8 mouse cellular contexts compared by ENCODE assay signal in the genomic region with DNA sequence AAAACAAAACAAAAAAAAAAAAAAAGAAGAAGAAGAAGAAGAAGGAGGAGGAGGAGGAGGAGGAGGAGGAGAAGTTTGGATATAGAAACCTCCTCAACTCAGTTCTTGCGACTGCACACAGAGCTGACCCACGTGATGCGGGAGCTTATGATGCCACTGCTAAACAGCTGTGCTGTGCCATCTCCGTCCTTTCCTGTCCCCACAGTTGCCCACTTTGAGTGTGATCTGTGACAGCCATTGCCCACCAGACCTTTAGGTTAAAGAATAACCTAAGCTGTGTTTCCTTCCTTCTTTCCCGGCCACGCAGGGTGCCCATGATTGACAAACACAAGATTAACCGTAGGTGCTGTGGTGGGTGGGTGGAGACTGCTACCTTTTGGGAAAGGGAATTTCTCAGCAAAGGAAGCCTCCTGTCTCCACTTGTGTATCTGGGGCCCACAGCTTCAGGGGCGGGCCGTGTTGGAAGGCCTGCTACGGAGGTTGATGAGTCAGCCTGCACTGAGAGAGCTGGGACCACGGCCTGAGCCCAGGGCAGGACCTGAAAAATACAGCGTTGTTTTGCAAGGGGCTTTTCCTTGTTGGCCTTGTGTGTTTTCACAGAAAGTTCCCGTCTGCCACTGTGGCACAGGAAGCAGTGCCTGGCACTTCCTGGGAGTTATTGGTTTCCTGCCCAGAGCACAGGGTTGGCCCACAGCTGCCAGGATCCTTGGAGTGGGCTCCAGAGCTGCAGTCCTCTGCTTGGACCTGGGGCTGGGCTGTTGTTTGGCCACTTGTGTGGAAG. TPM values are rescaled to one million over a fixed set of nuclear protein-coding genes. Genes with fewer than 3 reads are reported as not detected.
A peak's percentile ranks its signal among the peaks of the same experiment; 100 is the strongest.
DNase-seq lines count a peak whose midpoint lies in the region; ATAC-seq lines count a peak whose summit lies in the region.
"Had no signal": no experiment of that assay in that cellular context is flagged by ENCODE, and none has a peak within 500 bp of the region (broad histone marks: within the 10 kb centered on the region; RNA-seq: fewer than 3 reads in every experiment).

No protein-coding gene starts in this region.

- no peak overlapping the region for H3K9ac ChIP-seq in liver, embryonic 15.5 days
- H3K9ac ChIP-seq in hindbrain, embryonic 11.5 days (ENCODE audit: low read depth, low read length): no peak overlapping the region

- H3K4me3 ChIP-seq in liver, embryonic 15.5 days (replicated peaks): no peak overlapping the region
- H3K4me3 ChIP-seq in hindbrain, embryonic 11.5 days (ENCODE audit: low read depth, low read length): no peak overlapping the region
- H3K4me3 ChIP-seq: layer of hippocampus, adult 2 months had no signal

- 0 out of 2 replicates have a peak, but pooled peaks cover 2% of the 10 kb centered on the region for H3K36me3 ChIP-seq in liver, embryonic 15.5 days (replicated peaks)
- H3K36me3 ChIP-seq in hindbrain, embryonic 11.5 days (ENCODE audit: control insufficient read depth, insufficient read depth, low read length): no peaks in the 10 kb centered on the region

- no peak overlapping the region; the same call in 1 of the 2 replicates for H3K4me2 ChIP-seq in liver, embryonic 15.5 days
- no peak overlapping the region for H3K4me2 ChIP-seq in hindbrain, embryonic 11.5 days (replicated peaks; ENCODE audit: low read depth, low read length)

- peak overlapping the region; percentile 61 for H3K27ac ChIP-seq in liver, embryonic 15.5 days (replicated peaks)
- H3K27ac ChIP-seq in hindbrain, embryonic 11.5 days (ENCODE audit: low read depth, low read length): no peak overlapping the region
- H3K27ac ChIP-seq: layer of hippocampus, adult 2 months had no signal

- ATAC-seq in common myeloid progenitor, adult 5-6 weeks (replicated peaks; ENCODE audit: low read depth, poor library complexity, severe bottlenecking): peak; percentile 48
- no peak for ATAC-seq in liver, embryonic 15.5 days (ENCODE audit: insufficient read depth)
- no peak for ATAC-seq in hindbrain, embryonic 11.5 days (ENCODE audit: low FRiP score)

- WGBS in liver, embryonic 15.5 days (ENCODE audit: insufficient replicate concordance): 24% methylated on average over 13 of the region's 13 CpGs
- 74% methylated on average over 13 of the region's 13 CpGs for WGBS in hindbrain, embryonic 11.5 days

- H3K4me1 ChIP-seq in liver, embryonic 15.5 days (replicated peaks): peaks cover 43% of the 10 kb centered on the region
- no peaks in the 10 kb centered on the region for H3K4me1 ChIP-seq in hindbrain, embryonic 11.5 days (replicated peaks; ENCODE audit: control insufficient read depth, insufficient read depth, low read length)

- no peaks in the 10 kb centered on the region for H3K27me3 ChIP-seq in liver, embryonic 15.5 days
- no peaks in the 10 kb centered on the region for H3K27me3 ChIP-seq in hindbrain, embryonic 11.5 days (ENCODE audit: control insufficient read depth, insufficient read depth, low read length)

- peak; percentile 60 for DNase-seq in urinary bladder, postnatal 14 days (ENCODE audit: low spot score)
- no peak for DNase-seq in urinary bladder, adult 2 months (ENCODE audit: low spot score)
- DNase-seq in cerebellum, postnatal 14 days: no peak
- no peak for DNase-seq in hindbrain, embryonic 11.5 days (ENCODE audit: low spot score)
- no peak for DNase-seq in thymus, postnatal 10 days (ENCODE audit: low spot score in 2 of 2)

- no peaks in the 10 kb centered on the region for H3K9me3 ChIP-seq in liver, embryonic 15.5 days (replicated peaks)
- H3K9me3 ChIP-seq in hindbrain, embryonic 11.5 days (ENCODE audit: control insufficient read depth, low read length): no peaks in the 10 kb centered on the region

RNA-seq across cellular contexts. Expression of gene Ttc7, which starts 19.5 kb away (rescaled TPM):
- polyA plus RNA-seq in urinary bladder, adult 2 months (2012; rRNA removed): 14.6 and 20.5 TPM in 2 replicates
- 42.8 and 78.2 TPM in 2 replicates for total RNA-seq in common myeloid progenitor, adult 5-6 weeks (2017)
- polyA plus RNA-seq in liver, embryonic 15.5 days (2015; fragmentation: Nextera tagmentation; extraction: Ambion mirVana): 10.8 and 11.3 TPM in 2 replicates
- 2.7 and 3.0 TPM in 2 replicates for polyA plus RNA-seq in hindbrain, embryonic 11.5 days (2014; fragmentation: Nextera tagmentation; extraction: Ambion mirVana)

RNA-seq across cellular contexts. Expression of gene Mcfd2, which starts 36.5 kb away (rescaled TPM):
- 81.4 and 89.1 TPM in 2 replicates for polyA plus RNA-seq in urinary bladder, adult 2 months (2012; rRNA removed)
- 56.1 and 58.4 TPM in 2 replicates for total RNA-seq in common myeloid progenitor, adult 5-6 weeks (2017)
- polyA plus RNA-seq in liver, embryonic 15.5 days (2015; fragmentation: Nextera tagmentation; extraction: Ambion mirVana): 74.1 and 87.6 TPM in 2 replicates
- 69.4 and 69.8 TPM in 2 replicates for polyA plus RNA-seq in hindbrain, embryonic 11.5 days (2014; fragmentation: Nextera tagmentation; extraction: Ambion mirVana)
